In the genomic region with DNA sequence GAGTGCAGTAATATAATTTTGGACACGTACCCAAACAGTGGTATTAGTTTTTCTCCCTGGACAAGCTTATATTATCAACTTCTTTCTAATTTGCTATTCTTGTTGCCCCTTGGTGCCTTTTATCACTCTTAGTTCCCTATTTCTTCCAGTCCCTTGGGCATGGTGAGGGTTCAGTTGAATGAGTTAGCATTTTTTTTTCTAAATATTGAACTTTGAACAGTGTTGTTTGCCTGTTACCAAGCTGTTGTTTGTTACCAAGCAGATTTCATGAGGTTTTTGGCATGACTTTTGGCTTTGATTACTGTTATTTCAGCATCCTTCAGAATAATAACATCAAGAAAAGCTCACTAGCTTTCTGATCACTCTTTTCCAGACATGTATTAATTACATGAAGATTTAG, we compare ENCODE assay signal across 15 mouse cellular contexts.
"Had no signal": no experiment of that assay in that cellular context is flagged by ENCODE, and none has a peak within 500 bp of the region (broad histone marks: within the 10 kb centered on the region; RNA-seq: fewer than 3 reads in every experiment).

No protein-coding gene starts in this region.

- H3K4me2 ChIP-seq: lung, embryonic 14.5 days; midbrain, embryonic 12.5 days; neural tube, embryonic 13.5 days; neural tube, embryonic 15.5 days had no signal

- H3K9ac ChIP-seq: lung, embryonic 14.5 days; midbrain, embryonic 12.5 days; neural tube, embryonic 13.5 days; neural tube, embryonic 15.5 days had no signal

- DNase-seq: lung, adult 18-20 months; lung, embryonic 14.5 days; lung, postnatal 10 days; lung, postnatal 4 days; midbrain, embryonic 14.5 days; right cerebral cortex, postnatal 14 days; thymus, adult 18-20 months; thymus, postnatal 14 days; thymus, postnatal 36 days had no signal

- H3K27me3 ChIP-seq: midbrain, embryonic 12.5 days; neural tube, embryonic 13.5 days; neural tube, embryonic 15.5 days had no signal

- H3K4me1 ChIP-seq: midbrain, embryonic 10.5 days; midbrain, embryonic 12.5 days; neural tube, embryonic 13.5 days; neural tube, embryonic 15.5 days had no signal

- H3K9me3 ChIP-seq: midbrain, embryonic 10.5 days; midbrain, embryonic 12.5 days; neural tube, embryonic 13.5 days; neural tube, embryonic 15.5 days had no signal

- H3K4me3 ChIP-seq: midbrain, embryonic 10.5 days; midbrain, embryonic 12.5 days; myocyte; neural tube, embryonic 13.5 days; neural tube, embryonic 15.5 days had no signal

- ATAC-seq: midbrain, embryonic 16.5 days had no signal

- H3K27ac ChIP-seq: midbrain, embryonic 10.5 days; midbrain, embryonic 12.5 days; neural tube, embryonic 13.5 days; neural tube, embryonic 15.5 days had no signal

- H3K36me3 ChIP-seq: midbrain, embryonic 10.5 days; midbrain, embryonic 12.5 days; neural tube, embryonic 13.5 days; neural tube, embryonic 15.5 days had no signal
